Mouse (Mus musculus) G1E (cell line): ENCODE measurements around the gene Senp5. TPM values are rescaled to one million over a fixed set of nuclear protein-coding genes. Genes with fewer than 3 reads are reported as not detected.
"Not testable (repeated sequence)": the region's sequence is repeated elsewhere in the genome, so short reads cannot be mapped to it uniquely, and the experiment has no call there.

Source experiments
- ATAC-seq: 2 replicates; pipeline ENCODE4 v1.8.0; 2016; ENCODE audit warnings: mild to moderate bottlenecking; ENCODE audit not compliant: insufficient number of reproducible peaks, poor library complexity, low FRiP score, severe bottlenecking; ENCODE audit errors: extremely low read depth
- DNase-seq: peaks from one replicate; pipeline ENCODE4 v3.0.0; 2012; ENCODE audit warnings: low spot score
- H3K27me3 ChIP-seq: 2 replicates; pipeline ENCODE4 v1.6.1; 2012; ENCODE audit warnings: mild to moderate bottlenecking, low read length, inconsistent platforms; ENCODE audit not compliant: insufficient read depth
- H3K36me3 ChIP-seq: replicated peaks from 2 replicates; pipeline ENCODE3; 2012; ENCODE audit warnings: mild to moderate bottlenecking, inconsistent platforms
- H3K4me1 ChIP-seq: 2 replicates; pipeline ENCODE4 v1.6.1; 2012; ENCODE audit warnings: low read depth, low read length, inconsistent platforms, mixed read lengths; ENCODE audit not compliant: insufficient read depth
- H3K4me3 ChIP-seq: 2 replicates; pipeline ENCODE4 v1.5.1; 2012; ENCODE audit warnings: low read depth, mild to moderate bottlenecking, inconsistent platforms, low read length, moderate library complexity, mixed read lengths
- H3K9me3 ChIP-seq: replicated peaks from 2 replicates; pipeline ENCODE4 v1.6.1; 2012; ENCODE audit warnings: inconsistent platforms
- CTCF ChIP-seq: IDR thresholded peaks from 2 replicates; pipeline ENCODE4 v1.5.1; 2012; ENCODE audit warnings: low read depth, low read length, inconsistent platforms, mixed read lengths
- GATA1 ChIP-seq: IDR thresholded peaks from 2 replicates; pipeline ENCODE4 v1.6.1; 2012; ENCODE audit warnings: borderline replicate concordance, low read length, inconsistent platforms, mixed read lengths
- GATA2 ChIP-seq: IDR thresholded peaks from 2 replicates; pipeline ENCODE4 v1.6.1; 2012; ENCODE audit warnings: low read depth, low read length, inconsistent platforms, borderline replicate concordance
- POLR2AphosphoS5 ChIP-seq: IDR thresholded peaks from 2 replicates; pipeline ENCODE4 v1.6.1; 2012; ENCODE audit warnings: low read depth, low read length, inconsistent platforms; ENCODE audit not compliant: insufficient replicate concordance
- TAL1 ChIP-seq: conservative IDR thresholded peaks from 2 replicates; pipeline ENCODE4 v1.6.1; 2012; ENCODE audit warnings: low read depth, low read length, inconsistent platforms, mixed read lengths
- polyA plus RNA-seq: library from polyadenylated mRNA; stranded (reverse); fragments of >175 nt; gene quantifications from 2 replicates; pipeline ENCODE4 v1.2.3, GENCODE M21; 2012
- total RNA-seq, 2 experiments: library from RNA; stranded (forward) in 1 of 2; stranded (reverse) in 1 of 2; fragments of 200-1000 nt in 1 of 2; fragments of >200 nt in 1 of 2; fragmentation: Nextera tagmentation in 1 of 2; gene quantifications; 2 replicates each; pipeline ENCODE4 v1.2.3; 2014 to 2017

The Senp5 gene
- total and polyA plus RNA-seq, 3 experiments: 4.6 to 36.2 (median 25.3) TPM

DNA sequence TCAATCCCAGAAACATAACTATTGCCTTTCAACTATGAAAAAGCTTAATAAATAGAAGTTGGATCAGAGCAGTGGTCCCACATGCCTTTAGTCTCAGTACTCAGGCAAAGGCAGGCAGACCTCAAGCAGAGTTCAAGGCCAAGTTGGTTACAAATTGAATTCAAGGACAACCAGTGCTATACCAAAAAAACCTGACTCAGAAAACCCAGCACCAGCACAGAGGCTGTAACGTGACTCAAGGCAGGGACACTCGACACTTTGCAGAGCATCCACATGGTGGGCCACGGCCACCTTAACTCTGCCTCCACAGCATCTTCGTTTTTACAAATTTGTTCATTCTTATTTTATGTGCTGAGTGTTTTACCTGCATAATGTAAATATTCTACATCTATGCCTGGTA lies 27.8 kb downstream of the Senp5 start:
- H3K27me3 ChIP-seq: no peaks in the 10 kb centered on the region
- H3K4me3 ChIP-seq: no peak overlapping the region
- peaks cover 78% of the 10 kb centered on the region for H3K36me3 ChIP-seq
- DNase-seq (no peak), ATAC-seq (no peak)
- TF ChIP-seq CTCF (no peak), POLR2AphosphoS5 (no peak), GATA2 (no peak), TAL1 (no peak), GATA1 (no peak)
- no peaks in the 10 kb centered on the region for H3K4me1 ChIP-seq
- no peaks in the 10 kb centered on the region for H3K9me3 ChIP-seq

DNA sequence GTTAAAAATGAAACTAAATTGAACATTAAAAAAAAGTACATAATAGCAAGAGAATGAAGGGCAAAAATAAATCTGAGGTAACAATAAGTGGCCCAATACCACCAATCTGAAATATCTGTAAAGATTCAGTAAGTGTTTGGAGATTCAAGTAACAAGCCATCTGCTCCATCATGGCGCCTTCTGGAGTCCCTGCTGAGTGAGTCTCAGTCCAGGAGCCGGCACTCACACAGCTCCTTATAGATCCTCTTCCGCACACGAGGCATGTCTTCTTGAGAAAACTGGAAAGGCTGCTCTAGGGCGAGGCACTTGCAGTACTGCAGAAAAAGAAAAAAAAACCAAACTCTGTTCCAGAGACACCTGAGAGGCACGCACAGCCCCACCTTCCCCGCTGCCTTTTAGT lies 39.9 kb downstream of the Senp5 start:
- no peaks in the 10 kb centered on the region for H3K9me3 ChIP-seq
- no peaks in the 10 kb centered on the region for H3K27me3 ChIP-seq
- no peaks in the 10 kb centered on the region for H3K4me1 ChIP-seq
- no peak for DNase-seq
- no peak overlapping the region for H3K4me3 ChIP-seq
- no peak for ATAC-seq
- TF ChIP-seq GATA2 (no peak), GATA1 (no peak), TAL1 (no peak), POLR2AphosphoS5 (no peak), CTCF (no peak)
- H3K36me3 ChIP-seq: peaks cover 85% of the 10 kb centered on the region

DNA sequence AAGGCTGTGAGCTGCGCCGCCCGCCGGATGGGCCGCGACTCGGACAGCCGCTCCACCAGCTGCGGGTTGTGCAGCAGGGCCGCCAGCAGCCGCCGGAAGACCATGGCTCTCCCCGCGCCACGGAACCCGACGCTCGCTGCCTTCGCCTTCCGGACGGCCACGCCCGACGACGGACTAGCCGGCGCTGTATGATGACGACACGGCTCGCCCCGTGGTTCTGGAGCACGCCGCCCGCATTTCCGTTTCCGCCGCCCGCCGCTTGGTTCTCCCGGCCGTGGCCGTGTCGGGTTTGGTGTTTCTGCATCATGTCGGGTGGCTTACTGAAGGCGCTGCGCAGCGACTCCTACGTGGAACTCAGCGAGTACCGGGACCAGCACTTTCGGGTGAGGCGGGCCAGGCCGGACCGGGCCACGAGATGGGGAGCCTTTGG lies 54.7 kb downstream of the Senp5 start, which contains the start of the genes 0610012G03Rik and Ncbp2:
Gene 0610012G03Rik (minus strand): TSS at position 150 of the 430 bp plus-strand sequence.
Gene Ncbp2 (plus strand): TSS at position 169 of the 430 bp plus-strand sequence.
- no peaks in the 10 kb centered on the region for H3K27me3 ChIP-seq
- ATAC-seq: peak; percentile 47
- peaks cover 52% of the 10 kb centered on the region for H3K4me1 ChIP-seq
- peak; percentile 84 for DNase-seq
- TF ChIP-seq CTCF (no peak), GATA1 (no peak), POLR2AphosphoS5 (no peak), GATA2 (no peak), TAL1 (no peak)
- H3K4me3 ChIP-seq: peak within 1 kb of the TSS; percentile 98
- H3K9me3 ChIP-seq: no peaks in the 10 kb centered on the region
- H3K36me3 ChIP-seq: peaks cover 67% of the 10 kb centered on the region

DNA sequence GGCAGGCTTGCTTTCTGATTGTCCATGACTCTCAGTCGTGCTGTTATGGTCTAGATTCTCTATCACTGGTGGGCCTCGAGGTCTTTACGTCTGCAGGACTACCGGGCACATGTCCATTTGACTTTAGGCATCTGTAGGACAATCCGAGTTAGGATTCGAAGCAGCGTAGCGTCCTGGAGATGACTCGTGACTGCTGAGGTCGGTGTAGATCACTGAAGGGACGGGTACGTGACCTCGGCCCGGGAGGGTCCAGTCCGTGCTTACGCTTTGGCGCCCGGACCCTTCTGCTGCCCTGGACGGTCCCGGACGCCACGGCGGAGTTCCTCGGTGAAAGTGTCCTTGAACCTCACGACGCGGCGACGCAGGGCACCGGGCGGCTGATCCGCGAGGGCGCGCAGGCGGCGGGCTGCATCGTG lies 55.2 kb downstream of the Senp5 start:
- no peak for ATAC-seq
- TF ChIP-seq TAL1: no peak
- no peaks in the 10 kb centered on the region for H3K27me3 ChIP-seq

DNA sequence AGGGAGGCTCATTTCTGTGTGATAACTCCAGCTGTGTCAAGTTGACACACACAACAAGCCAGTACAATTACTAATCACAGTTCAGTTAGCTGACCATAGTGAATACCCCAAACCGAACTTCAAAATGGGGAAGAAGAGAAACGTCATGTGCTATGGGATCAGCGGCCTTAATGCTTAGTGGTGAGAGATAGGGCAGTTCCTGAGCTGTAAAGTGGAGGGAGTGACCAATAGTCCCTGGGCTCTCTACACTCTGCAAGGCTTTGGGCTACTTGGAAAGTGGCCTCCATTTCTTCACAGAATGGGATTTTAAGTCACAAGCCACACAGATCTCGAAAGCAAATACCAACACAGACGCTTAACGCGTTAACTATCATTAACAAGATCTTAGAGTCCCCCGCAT lies 55.8 kb downstream of the Senp5 start:
- Histone ChIP-seq H3K36me3 (peaks cover 61% of the 10 kb centered on the region), H3K4me3 (peak overlapping the region; percentile 98), H3K9me3 (no peaks in the 10 kb centered on the region), H3K4me1 (peaks cover 56% of the 10 kb centered on the region), H3K27me3 (no peaks in the 10 kb centered on the region)
- TF ChIP-seq CTCF (no peak), GATA2 (no peak), POLR2AphosphoS5 (no peak), TAL1 (no peak), GATA1 (no peak)
- no peak for DNase-seq
- peak; percentile 48; the same call in 1 of the 2 replicates for ATAC-seq

More for the DNA sequence above, 55.2 kb downstream of the Senp5 start:
- DNase-seq: peak; percentile 11
- Histone ChIP-seq H3K4me1 (peaks cover 56% of the 10 kb centered on the region), H3K4me3 (peak overlapping the region; percentile 98), H3K36me3 (peaks cover 66% of the 10 kb centered on the region), H3K9me3 (no peaks in the 10 kb centered on the region)

DNA sequence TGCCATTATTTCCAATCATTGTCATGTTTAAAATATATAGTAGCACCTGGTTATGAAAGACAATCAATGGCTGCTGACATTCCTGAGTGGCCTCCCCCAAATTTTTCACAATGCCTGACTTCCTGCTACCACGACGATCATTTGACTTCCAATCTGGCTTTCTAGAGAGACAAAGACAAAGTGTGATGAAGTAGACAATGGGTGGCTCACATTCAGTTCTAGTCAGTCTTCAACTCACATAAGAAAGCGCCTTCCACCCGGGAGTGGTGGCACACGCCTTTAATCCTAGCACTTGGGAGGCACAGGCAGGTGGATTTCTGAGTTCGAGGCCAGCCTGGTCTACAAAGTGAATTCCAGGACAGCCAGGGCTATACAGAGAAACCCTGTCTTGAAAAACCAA lies 57.1 kb downstream of the Senp5 start:
- Histone ChIP-seq H3K4me1 (peaks cover 64% of the 10 kb centered on the region), H3K36me3 (peaks cover 52% of the 10 kb centered on the region)
- not testable (repeated sequence) for H3K4me3 ChIP-seq, H3K27me3 ChIP-seq, H3K9me3 ChIP-seq, ATAC-seq, DNase-seq

DNA sequence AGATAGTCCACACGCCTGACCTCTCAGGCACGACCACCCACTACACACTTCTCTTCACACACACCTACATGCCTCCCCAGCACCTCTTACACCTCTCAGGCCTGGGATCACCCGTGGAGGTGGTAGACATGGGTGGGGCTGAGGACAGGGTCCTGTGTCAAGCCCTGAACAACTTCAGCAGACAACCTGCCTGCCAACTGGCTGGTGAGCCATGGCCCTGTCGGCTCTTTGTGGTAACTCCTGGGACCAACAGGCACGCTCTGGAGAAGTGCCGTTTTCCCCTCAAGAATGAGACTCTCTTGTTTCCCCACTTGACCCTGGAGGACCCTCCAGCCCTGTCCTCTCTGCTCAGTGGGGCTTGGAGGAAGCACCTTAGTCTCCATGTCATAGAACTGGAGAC lies 57.7 kb downstream of the Senp5 start:
- TF ChIP-seq CTCF (no peak), POLR2AphosphoS5 (no peak), GATA2 (no peak), TAL1 (no peak), GATA1 (no peak)
- Histone ChIP-seq H3K27me3 (no peaks in the 10 kb centered on the region), H3K4me1 (peaks cover 63% of the 10 kb centered on the region)

More for the DNA sequence above, 57.7 kb downstream of the Senp5 start:
- ATAC-seq: no peak
- peaks cover 46% of the 10 kb centered on the region for H3K36me3 ChIP-seq
- no peaks in the 10 kb centered on the region for H3K9me3 ChIP-seq
- no peak overlapping the region; the same call in 1 of the 2 replicates for H3K4me3 ChIP-seq
- no peak for DNase-seq
